Mouse (Mus musculus) bone marrow macrophage, adult 2 months (primary cell): ENCODE data around the gene Anxa4.

Experiments
- CTCF ChIP-seq: IDR thresholded peaks from 2 replicates; pipeline ENCODE4 v1.5.1; 2012; ENCODE audit warnings: low read depth, mild to moderate bottlenecking, low read length, moderate library complexity
- POLR2A ChIP-seq: IDR thresholded peaks from 2 replicates; pipeline ENCODE4 v1.6.1; 2012; ENCODE audit warnings: mild to moderate bottlenecking, low read depth, low read length, borderline replicate concordance

- TF ChIP-seq POLR2A (no peak), CTCF (no peak)
Observed at GRCm38 (mm10) chr6:86829768-86830167, 36.4 kb upstream of the Anxa4 start.
